Mouse (Mus musculus) WW6 (cell line): ENCODE data around the gene Kcnq1.

Experiments used
- DNase-seq: peaks from one replicate; pipeline ENCODE4 v3.0.0-alpha.2; 2013; ENCODE audit warnings: low read depth, low spot score

The Kcnq1 gene

GRCm38 (mm10) chr7:143364092-143364832 is 258.1 kb downstream of the Kcnq1 start:
- no peak for DNase-seq

- no peak for DNase-seq
Measured at GRCm38 (mm10) chr7:143364969-143365839, 259.0 kb downstream of the Kcnq1 start.

- DNase-seq = no peak
Measured at GRCm38 (mm10) chr7:143367366-143368266, 261.5 kb downstream of the Kcnq1 start.

- no peak for DNase-seq
Measured at GRCm38 (mm10) chr7:143368267-143368643, 262.1 kb downstream of the Kcnq1 start.

GRCm38 (mm10) chr7:143371336-143371735 is 265.2 kb downstream of the Kcnq1 start:
- DNase-seq = no peak

- no peak for DNase-seq
Measured at GRCm38 (mm10) chr7:143373265-143373664, 267.1 kb downstream of the Kcnq1 start.

- DNase-seq = no peak
Measured at GRCm38 (mm10) chr7:143375945-143376344, 269.8 kb downstream of the Kcnq1 start.

GRCm38 (mm10) chr7:143380466-143381073 is 274.4 kb downstream of the Kcnq1 start:
- DNase-seq = no peak

GRCm38 (mm10) chr7:143386632-143387031 is 280.5 kb downstream of the Kcnq1 start:
- DNase-seq = no peak

GRCm38 (mm10) chr7:143388783-143389695 is 282.9 kb downstream of the Kcnq1 start:
- no peak for DNase-seq

GRCm38 (mm10) chr7:143389860-143390259 is 283.7 kb downstream of the Kcnq1 start:
- no peak for DNase-seq

GRCm38 (mm10) chr7:143390277-143390948 is 284.3 kb downstream of the Kcnq1 start:
- DNase-seq = no peak

- no peak for DNase-seq
Measured at GRCm38 (mm10) chr7:143395113-143395563, 289.0 kb downstream of the Kcnq1 start.

- DNase-seq = no peak
Measured at GRCm38 (mm10) chr7:143399756-143400155, 293.6 kb downstream of the Kcnq1 start.

- no peak for DNase-seq
Measured at GRCm38 (mm10) chr7:143400599-143400998, 294.4 kb downstream of the Kcnq1 start.

- no peak for DNase-seq
Measured at GRCm38 (mm10) chr7:143401429-143402016, 295.4 kb downstream of the Kcnq1 start.

GRCm38 (mm10) chr7:143404296-143404695 is 298.1 kb downstream of the Kcnq1 start:
- no peak for DNase-seq

GRCm38 (mm10) chr7:143407931-143408501 is 301.9 kb downstream of the Kcnq1 start:
- DNase-seq = no peak

- DNase-seq = no peak
Measured at GRCm38 (mm10) chr7:143408615-143409021, 302.5 kb downstream of the Kcnq1 start.
